Mouse (Mus musculus): Measurements from ENCODE around the gene Gp1bb.

Gp1bb gene

GRCm38 (mm10) chr16:18598006-18598405 lies 24.2 kb downstream of the Gp1bb start:
- no peak for DNase-seq

DNA sequence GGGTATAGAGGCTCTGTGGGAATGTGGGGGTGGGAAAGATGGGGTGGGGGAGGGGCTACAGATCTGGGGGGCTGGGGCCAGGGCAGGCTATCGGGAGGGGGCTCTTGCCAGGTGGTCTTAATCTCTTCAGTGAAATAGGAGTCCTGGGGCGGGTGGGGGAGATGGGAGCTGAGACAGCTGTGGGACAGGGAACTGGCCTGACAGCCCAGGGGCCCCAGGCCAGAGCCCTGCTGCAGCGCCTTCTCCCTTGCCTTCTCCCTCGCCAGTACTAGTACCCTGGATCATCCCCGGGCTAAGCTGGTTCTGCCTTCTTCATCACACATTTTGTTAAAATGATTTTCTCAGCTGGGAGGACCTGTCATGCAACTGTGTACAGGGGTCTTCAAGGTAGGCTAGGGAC lies 25.9 kb downstream of the Gp1bb start:
- DNase-seq, result no peak

DNA sequence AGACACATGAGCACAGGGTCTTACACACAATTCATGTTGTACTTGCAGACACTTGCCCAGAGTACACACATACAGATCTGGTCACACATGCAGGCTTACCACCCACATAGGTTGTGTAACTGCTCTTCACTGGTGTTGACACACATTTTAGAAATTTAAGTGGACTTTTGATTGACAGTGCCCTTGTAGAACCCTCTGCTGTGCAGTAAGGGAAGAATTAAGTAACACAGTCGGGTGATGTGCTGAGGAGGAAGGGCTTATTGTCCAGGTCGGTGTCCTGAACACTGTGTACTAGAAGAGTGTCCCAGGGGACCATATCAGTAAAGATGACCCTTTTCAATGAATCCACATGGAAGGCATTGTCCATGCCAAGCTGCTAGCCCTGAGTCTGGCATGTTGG lies 28.3 kb downstream of the Gp1bb start:
- no peak for DNase-seq

GRCm38 (mm10) chr16:18591047-18592018 lies 30.9 kb downstream of the Gp1bb start:
- no peak for DNase-seq

GRCm38 (mm10) chr16:18589804-18590790 lies 32.1 kb downstream of the Gp1bb start, which contains the start of gene Tbx1:
Gene Tbx1, minus strand, starts transcription at chr16:18590671.
- no peak for DNase-seq

- no peak for DNase-seq
Observed at GRCm38 (mm10) chr16:18589080-18589621, 33.1 kb downstream of the Gp1bb start.

DNA sequence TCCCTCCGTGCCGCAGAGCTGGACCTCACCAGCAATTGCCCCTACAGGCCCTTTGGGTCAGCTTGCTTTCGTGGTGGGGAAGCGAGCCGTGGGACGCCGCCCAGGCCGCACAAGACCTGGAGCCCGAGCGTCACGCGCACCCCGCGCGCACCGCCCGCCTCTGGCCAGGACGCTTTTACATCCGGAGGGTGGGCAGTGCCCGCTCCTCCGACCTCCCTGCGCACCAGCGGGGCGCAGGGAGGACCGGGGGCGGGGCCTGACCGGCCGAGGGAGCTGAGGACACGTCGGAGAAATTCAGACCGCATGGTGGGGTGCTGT lies 33.5 kb downstream of the Gp1bb start:
- peak in 1 of 2 experiments; percentile 53 for DNase-seq

DNA sequence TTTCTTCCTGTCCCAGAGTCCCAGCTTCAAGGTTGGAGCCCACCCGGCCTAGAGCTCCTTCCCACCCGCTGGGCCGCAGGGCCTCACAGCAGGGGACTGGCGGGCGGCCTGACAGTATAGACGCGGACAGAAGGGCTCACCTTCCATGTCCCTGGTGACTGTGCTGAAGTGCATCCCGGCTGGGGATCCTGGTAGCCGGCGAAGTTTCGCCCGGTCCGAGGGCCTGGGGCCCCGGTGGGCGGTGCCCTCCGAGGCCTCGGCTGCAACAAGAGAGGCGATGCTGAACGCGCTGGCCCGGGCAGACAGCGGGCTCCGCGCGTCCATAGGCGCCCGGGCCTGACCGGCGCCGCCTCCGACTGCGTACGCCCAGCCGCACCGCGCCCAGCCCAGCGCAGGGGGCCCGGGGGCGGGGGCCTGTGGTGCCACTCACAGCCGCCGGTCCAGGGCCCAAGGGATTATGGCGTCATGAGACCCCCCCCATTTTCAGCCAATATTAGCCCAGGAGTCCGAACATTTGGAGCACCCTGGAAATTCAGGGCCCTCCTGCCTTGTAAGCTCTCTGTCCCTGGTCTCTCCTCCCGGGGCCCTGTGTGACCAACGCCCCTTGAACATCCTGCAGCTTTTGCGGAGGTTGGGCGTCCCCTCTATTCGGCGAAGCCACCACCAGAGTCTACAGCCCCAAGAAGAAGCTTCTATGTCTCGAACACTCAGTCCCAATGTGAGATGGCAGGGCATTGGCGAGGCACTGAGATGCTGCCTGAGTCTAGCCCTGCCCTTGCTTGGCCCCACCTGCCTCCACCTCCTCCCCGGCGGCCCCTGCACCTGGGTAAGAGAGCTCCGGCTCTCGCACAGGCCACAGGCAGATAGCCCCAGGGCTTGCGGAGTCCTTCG lies 34.1 kb downstream of the Gp1bb start:
- no peak for DNase-seq

- no peak for DNase-seq
Observed at GRCm38 (mm10) chr16:18586906-18587546, 35.2 kb downstream of the Gp1bb start.

DNA sequence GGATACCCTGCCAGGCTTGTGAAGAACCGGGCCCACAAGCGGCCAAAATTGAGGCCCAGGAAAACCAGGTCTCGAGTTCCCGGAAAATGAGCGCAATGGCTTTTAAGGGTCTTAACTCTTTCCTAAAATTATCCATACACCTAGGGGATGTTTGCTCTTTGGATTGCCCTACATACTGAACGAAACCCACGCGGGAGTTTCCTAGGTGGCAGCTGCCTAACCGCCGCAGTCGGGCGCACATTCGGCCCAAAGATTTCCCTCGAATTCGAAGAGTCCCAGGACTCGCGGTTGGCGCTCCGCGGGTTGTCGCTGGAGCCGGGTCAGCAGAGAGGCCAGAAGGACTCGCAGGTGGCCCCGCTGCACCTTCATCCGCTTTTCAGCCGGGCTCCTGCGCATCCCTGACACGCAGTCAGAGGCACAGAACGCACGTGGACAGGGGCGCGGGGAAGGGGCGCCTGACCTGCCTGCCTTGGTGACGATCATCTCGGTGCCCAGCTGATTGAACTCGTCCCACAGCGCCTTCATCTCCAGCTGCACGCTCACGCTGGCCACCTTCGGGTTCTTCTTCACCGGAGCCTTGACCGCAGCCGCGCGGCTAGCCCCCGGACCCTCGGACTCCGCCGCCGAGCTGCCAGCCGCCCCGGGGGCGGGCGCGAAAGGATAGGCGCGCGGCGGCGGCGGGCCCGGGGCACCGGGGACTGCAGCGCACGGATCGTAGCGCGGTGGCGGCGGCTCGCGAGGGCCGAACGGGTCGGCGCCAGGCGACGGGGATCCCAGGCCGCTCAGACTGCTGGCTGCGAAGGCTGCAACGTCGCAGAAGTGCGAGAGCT lies 35.9 kb downstream of the Gp1bb start:
- DNase-seq, result no peak

DNA sequence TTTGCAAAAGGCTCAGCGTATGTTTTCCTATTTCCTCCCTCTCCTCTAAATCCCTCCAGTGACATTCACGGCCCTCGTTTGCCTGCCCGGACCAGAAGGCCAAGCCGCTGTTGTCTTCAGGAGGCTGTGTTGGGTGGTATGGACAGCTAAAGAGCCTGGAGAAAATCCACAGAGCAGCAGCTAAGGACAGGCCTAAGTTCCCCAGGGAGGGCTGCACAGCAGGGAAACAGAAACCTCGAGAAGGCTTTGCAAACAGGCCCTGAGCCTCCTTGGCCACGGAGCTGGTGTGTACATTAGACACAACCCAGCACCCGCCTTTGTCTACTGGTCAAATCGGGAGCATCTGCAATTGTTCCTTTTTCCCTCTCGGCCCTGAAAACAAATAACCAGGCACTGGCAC lies 36.5 kb downstream of the Gp1bb start:
- no peak for DNase-seq

DNA sequence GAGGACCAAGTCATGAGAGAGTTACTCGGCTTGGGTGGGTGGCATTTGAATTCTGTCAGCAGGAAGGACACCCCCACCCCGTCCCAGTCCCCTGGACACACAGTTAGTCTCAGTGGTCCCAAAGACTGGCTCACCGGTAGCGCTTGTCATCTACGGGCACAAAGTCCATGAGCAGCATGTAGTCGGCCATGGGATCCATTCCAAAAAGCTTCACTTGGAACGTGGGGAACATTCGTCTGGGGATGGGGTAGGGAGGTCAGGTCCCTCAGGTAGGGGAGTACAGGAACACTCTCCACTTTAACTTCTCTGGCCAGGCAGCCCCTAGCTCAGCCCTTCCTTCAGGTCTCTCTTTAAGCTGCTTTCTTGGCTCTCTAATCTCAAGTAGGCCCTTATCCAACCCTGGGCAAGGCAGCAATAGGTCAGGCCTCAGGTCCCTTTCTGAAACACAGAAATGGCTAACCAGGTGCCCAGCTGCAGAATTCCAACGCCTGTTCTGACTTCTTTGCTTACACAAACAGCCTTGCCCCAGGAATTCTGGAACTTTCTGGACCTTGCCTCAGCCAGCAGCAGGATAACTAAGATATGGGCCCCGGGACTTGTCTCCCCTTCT lies 37.2 kb downstream of the Gp1bb start:
- DNase-seq, result no peak

- DNase-seq, result no peak
Observed at GRCm38 (mm10) chr16:18583673-18584357, 38.4 kb downstream of the Gp1bb start.

- no peak for DNase-seq
Observed at GRCm38 (mm10) chr16:18583169-18583568, 39.0 kb downstream of the Gp1bb start.

DNA sequence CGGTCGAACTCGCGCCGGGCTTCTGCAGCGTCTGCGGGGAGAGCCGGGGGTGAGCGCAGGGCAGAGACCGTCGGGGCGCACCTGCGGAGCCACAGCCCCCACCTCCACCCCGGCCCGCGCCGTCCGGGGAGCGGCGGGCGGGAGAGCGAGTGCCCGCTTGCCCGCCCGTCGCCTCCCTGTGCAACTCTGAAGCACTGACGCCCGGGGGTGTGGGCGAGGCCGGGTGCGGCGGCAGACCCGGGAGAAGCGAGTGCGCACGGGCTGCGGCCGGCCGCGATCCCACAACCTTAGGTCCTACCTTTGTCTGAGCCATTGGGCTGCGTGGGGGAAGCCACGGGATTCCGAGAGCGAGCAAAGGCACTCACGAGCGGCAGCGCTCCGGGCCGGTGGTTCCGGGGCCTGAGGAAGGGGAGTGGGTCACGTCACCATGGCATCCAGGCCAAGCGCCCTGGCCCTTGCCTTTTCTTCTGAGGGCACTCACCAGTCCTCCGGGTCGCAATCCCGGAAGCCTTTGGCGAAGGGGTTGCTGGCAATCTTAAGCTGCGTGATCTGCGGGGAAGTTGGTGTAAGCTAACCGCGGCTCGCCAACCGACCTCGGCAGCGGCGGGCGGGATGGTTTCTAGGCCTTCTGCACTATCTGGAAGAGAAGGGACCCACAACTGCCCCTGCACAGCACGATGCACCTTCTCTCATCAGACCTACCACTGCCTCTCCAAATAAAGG lies 39.6 kb downstream of the Gp1bb start:
- DNase-seq, result no peak

DNA sequence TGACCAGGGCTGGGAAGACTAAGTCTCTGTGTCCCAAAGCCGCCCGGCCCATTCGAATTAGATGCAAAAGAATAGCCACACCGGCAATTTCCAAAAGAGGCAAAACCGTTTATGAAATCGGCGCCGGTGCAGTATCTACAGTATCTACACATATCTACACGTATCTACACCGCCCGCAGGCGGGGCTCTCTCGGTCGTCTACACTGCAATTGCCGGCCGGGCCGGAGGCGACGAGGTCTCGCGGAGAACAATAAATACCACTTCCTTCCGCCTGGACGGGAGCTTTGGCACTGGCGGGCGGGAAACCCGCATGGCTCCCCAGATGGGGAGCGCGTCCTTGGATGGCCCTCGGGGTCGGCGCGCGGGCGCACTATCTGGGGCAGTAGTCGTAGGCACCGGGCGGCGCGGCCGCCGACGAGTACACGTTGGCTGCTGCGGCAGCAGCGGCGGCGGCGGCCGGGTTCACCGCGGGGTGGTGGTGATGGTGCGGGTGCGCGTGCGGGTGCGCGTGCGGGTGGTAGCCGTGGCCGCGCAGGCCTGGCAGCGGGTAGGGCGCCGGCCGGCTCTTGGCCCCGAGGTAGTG lies 40.5 kb downstream of the Gp1bb start:
- DNase-seq, result no peak

DNA sequence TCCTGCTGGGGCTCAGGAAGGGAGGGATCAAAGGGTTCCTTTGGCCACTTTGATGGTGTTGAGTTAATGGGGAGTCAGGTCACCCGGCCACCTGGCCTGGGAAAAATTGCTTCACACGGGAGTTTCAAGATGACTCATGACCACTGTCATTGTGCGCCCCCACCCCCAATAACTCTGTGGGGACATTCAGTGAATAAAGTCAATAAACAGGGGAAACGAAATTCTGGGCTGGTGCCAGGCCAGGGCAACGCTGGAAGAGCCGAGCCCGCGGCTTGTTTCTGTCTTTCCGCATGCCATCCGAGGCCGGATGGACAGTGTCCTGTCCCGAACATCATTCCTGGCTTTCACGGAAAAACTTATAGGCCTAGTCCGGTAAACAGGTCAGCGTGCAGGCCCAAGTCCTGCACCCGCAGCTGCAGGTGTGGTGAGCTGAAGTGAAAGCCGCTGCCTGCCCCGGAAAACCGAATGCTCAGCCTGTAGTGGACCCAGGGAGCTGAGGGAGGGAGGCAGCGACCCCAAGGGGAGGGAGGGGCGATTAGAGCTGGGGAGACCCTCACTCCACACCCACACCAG lies 41.1 kb downstream of the Gp1bb start:
- DNase-seq, result peak in 1 of 2 experiments; percentile 36

DNA sequence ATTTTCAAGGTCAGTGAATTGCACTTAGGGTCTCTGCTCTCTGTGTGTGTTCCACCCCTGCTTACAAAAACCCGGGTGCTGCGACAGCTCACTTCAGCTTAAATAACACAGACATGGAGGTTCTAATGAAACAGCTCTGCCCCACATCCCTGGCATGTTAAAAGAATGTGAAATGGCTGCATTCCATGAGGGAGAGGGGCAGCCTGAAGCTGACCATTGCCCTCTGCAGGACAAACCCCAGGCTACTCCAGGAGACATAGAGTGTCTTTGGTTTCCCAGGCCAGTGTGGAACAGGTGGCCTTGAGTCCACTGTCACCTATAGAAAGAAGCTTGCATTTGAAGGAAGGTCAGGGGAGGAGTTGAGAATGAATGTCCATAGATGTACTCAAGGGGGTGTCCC lies 41.8 kb downstream of the Gp1bb start:
- no peak for DNase-seq
